Mouse (Mus musculus): Measurements from ENCODE around the gene Zfp874b.

GRCm38 (mm10) chr13:67481528-67481927 is 2.5 kb downstream of the Zfp874b start:
- TF ChIP-seq POLR2A (IDR thresholded peaks at IDR 0.05; ENCODE audit: insufficient read depth, low read depth, low read length) = no peak
- TF ChIP-seq CTCF (IDR thresholded peaks at IDR 0.05; ENCODE audit: insufficient read depth, low read depth, low read length) = no peak
